Mouse (Mus musculus): Measurements from ENCODE around the gene Ino80e.

DNA sequence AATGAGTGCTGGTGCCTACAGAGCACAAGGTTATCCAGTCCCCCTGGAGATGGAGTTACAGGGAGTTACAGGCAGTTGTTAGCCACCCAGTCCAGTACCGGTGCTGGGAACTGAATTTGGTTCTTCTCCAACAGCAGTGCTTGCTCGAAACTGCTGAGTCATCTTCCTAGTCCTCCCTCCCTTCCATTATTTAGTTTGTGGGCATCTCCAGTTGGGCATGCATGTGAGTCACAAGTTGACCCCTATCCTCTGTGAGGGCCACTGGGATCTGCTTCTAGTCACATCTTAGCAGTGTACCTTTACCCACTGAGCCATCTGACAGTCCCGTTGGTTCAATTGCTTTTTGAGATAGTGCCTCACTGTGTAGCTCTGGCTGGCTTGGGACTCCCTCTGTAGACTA lies 43.4 kb upstream of the Ino80e start:
- TF ChIP-seq MYOD1 (IDR thresholded peaks at IDR 0.05; ENCODE audit: control insufficient read depth, insufficient read length, low read depth) (no peak), CTCF (IDR thresholded peaks at IDR 0.05; ENCODE audit: control insufficient read depth, insufficient read depth, insufficient read length) (no peak), CEBPB (IDR thresholded peaks at IDR 0.05; ENCODE audit: low read depth) (no peak)

All from C2C12 (cell line).